Mouse (Mus musculus): ENCODE data around the gene Slx. TPM values are rescaled to one million over a fixed set of nuclear protein-coding genes. Genes with fewer than 3 reads are reported as not detected.

Slx gene
- polyA plus RNA-seq (2017; shearing (Covaris generic)) = not detected

DNA sequence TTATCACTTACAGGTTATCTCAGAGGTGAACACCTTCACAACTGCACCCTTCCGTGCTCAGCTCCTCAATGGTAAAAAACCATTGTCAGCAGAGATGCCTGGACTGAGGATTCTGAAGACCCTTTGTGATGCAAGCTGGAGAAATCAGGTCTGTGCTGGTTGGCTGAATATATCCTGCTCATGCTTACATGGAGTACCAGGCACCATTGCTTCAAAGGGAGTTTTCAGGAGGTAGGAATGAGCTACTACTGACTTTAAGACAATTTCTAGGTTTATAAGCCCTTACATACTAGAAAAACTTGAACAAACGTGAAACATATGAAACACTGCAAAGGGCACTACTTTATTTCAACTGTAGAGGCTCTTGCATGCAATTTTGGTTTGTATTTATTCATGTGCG is at the start of gene Slx:
Gene Slx (minus strand): TSS at position 101 of the 400 bp plus-strand sequence.

Other genes with a start within 250 kb of the Slx start
- gene Gm2030, start 235.5 kb downstream of the Slx start, polyA plus RNA-seq (2017; shearing (Covaris generic)) = not detected
- not detected for gene Gm14525, start 157.1 kb upstream of the Slx start, polyA plus RNA-seq (2017; shearing (Covaris generic))